Mouse (Mus musculus): Measurements from ENCODE around the gene Frrs1.

GRCm38 (mm10) chr3:116870372-116870771 is 11.1 kb downstream of the Frrs1 start:
- TF ChIP-seq POLR2A (IDR thresholded peaks at IDR 0.05; ENCODE audit: low read depth, low read length): no peak
- TF ChIP-seq CTCF (conservative IDR thresholded peaks at IDR 0.05; ENCODE audit: insufficient read depth, insufficient read length, low read depth, low read length): no peak
